Mouse (Mus musculus) erythroid progenitor cell, adult 5-6 weeks (primary cell): ENCODE results near the gene March9. TPM values are rescaled to one million over a fixed set of nuclear protein-coding genes. Genes with fewer than 3 reads are reported as not detected.

Source experiments
- ATAC-seq: replicated peaks from 2 replicates; pipeline ENCODE4 v1.8.0; 2016; ENCODE audit warnings: moderate number of reproducible peaks, mild to moderate bottlenecking, moderate TSS enrichment, inconsistent platforms; ENCODE audit not compliant: poor library complexity, low FRiP score, severe bottlenecking
- total RNA-seq, 2 experiments: library from RNA; stranded (forward) in 1 of 2; stranded (reverse) in 1 of 2; fragments of 150-400 nt in 1 of 2; fragments of 186-747, 209-891 nt in 1 of 2; gene quantifications; 2 replicates each; pipeline versions ENCODE4 v1.2.3 to v1.2.4; 2015 to 2017; ENCODE audit warnings: low replicate concordance in 2 of 2

The March9 gene
- total RNA-seq, 2 experiments from 2014 or later = not detected

DNA sequence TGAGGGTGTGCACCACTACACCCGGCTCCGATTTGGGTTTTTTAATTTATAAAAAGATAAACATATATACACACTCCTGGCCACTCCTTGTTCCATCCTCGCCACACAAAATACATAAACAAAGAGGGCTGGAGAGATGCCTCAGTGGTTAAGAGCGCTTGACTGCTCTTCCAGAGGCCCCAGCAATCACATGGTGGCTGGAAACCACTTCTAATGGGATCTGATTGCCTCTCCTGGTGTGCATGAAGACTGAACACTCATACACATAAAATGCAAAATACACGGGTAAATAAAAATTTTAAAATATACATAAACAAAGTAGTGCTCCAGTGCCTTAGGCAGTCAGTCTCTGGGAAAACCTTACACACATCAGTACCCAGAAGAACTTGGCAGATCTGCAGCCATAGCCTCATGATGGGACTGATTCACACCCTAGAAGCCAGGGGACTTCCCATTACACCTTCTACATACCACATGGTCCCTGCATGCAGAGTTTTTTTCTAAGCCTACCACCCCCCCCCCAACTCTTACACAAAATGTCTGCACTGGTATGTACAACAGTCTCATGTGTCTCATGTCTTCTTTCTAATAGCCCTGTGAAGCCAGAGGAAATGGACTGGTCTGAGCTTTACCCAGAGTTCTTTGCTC lies 17.4 kb downstream of the March9 start:
- no peak for ATAC-seq

DNA sequence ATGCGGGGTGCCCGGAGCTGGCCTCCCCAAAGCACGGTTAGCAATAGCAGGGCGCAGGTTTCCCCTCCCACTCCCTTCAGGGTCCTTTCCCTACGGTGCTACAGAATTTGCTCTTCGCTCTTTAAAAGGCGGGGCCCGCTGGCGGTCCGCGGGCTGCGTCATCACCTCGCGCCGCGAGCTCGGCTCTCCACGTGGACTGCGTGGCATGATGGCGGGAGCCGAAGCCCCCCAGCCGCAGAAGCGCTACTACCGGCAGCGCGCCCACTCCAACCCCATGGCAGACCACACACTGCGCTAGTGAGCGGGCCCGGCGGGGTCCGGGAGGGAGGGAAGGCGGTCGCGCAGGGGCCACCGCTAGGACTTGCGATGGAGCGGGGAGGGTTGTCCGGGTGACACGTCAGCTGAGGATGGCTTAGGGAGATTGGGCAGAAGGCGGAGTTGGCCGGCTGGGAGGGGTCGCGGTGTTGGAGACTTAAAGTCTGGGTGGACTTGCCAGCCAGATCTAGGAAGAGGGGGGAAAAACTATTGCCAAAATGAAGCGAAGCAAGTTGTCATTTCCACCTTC lies 18.1 kb downstream of the March9 start:
- peak; percentile 53 for ATAC-seq

DNA sequence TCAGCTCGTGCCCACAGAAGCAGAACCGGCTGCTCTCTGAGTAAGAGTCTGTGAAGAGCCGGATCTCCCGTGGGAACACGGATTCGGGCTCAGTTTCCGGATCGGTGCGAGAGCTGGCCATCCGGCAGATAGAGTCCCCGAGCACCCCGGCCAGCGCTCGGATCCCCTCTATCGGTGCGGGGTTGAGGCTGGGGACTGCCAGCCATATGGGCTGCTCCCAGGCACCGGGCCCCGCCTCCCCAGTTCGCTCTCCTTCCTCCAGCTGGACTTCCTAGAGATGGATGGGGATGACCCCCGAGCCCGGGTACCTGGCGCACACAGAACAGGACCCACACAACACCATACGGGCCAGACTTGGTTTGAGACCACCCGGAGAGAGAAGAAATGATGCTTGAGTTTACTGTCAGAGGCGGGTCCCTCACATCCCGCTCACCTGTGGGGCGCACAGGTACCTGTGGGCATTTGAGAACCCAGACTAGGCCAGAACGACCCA lies 18.7 kb downstream of the March9 start, which contains the start of the genes Mettl1 and Eef1akmt3:
Mettl1 (plus strand) TSS at position 141 of the 493 bp plus-strand sequence.
Eef1akmt3 (minus strand) TSS at position 240 of the 493 bp plus-strand sequence.
- ATAC-seq = no peak

DNA sequence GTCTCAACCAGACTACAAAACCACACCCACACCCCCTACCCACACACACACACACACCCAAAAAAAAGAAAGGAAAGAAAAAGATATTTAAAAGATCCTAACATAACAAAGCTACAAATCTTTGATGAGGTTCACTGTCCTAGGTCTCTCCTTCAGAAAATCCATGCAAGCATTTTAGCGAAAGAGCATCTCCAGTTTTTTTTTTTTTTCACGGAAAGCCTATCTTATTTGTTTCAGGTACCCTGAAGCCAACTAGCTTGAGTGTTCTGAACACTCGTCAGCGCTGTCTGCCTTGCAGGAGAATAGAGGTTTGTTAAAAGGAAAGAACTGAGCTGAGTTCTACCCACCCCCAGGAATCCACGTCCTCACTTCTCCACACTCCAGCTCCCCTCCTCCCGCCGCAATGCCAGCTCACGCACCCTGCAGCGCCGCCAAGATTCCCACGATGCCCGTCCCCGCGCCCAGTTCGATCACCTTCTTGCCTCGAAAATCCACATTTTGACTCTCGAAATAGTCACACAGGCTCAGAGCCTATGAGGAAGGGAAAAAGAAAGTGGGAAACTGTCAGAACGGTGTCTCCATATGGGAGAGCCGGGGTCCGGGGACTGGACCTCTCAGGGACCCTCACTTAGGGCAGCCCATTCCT lies 19.3 kb downstream of the March9 start:
- no peak for ATAC-seq

DNA sequence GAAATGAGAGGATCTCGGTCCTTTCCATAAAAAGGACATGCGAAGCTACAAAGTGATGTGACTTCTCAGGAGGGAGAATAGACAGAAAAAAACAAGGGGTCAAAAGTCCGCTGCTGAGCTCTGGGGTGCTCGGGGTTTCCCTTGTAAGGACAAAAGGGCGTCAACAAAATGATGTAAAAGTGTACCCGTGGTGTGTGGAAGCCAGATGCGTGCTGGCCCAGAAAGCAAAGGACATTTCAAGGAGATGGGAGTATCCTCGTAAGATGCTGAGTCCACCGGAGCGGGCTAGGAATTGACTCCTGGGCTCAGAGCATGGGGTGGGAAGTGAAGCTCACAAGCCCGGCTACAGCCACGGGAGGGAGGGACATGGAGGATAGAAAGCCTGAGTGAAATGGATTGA lies 22.3 kb downstream of the March9 start:
- ATAC-seq = no peak

DNA sequence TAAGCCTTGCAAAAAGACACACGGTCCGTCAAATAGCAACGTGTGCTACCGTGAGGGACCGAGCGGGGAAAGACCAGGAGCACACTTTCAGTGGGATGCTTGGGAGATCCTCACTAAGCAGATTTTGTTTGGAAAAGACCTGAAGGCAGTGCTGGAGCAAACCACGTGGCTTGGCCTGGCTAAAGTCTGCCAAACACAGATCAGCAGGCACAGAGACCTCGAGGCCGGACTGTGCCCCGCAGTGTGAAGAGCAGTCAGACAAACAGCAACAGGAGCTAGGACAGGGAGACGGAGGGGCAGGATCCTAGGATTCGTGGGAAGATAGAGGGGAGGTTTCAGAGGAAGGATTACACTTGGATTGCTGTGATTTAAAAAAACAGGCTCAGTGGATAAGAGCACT lies 23.7 kb downstream of the March9 start:
- no peak for ATAC-seq

DNA sequence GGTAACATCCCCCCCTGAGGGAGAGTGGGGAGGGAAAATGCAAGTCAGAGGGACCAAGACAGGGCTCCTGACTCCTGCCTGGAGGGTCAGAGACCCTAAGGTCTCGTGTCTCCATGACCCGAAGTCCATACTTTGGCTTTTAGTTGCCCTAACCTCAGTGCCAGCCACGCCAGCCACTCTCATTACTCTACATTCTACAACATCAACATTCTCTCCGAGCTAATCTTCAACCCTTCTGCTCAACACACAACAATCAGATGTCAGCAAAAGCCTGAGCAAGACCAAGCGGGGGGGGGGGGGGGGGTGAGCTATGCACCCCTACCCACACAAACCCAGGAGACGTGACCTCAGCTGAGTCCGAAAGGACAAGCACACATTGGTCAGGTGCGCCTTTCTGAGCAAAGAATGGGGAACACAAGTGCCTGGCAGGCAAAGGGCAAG lies 26.7 kb downstream of the March9 start:
- no peak for ATAC-seq

DNA sequence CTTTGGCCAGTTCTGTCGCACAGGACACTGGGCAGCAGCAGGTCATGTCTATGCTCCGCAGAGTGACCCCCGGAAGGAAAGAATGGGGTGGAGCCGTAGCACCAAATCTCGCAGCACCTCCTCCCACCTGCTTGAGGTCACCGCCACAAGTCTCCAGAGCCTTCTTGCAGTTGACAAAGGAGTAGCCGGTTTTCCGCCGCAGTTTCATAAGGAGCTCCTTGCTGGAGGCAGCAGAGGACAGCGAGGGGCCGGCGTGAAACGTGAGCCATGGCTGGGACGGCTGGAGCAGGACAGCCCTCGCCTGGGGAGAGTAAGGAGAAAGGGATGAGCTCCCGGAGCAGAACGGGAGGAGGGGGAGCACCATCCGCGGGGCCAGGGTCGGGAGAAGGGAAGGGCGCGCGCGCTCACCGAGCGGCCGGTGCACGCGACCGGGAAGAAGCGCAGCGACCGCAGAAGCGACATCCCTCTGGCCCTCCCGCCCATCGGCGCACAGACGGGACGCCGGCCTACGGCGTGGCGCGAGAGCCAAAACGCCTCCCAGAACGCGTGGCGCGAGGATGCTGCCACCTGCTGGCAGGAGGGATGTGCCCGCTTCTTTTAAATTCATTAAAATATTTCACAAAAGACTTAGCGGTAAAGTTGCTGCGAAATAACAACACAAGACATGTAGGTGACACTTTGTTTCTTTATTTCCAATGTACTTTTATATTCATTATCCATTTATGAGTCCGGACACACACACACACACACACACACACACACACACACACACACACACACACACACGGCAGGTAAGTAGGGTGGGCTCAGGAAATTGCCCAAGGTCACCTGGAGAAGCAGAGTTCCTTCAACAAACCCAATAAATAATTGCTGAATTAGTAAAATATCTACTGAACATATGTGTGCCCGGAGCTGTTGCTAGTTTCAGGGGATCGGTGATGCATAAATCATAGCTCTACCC lies 29.4 kb downstream of the March9 start, which contains the start of gene Tsfm:
Tsfm (minus strand) TSS at position 505 of the 961 bp plus-strand sequence.
- peak; percentile 99 for ATAC-seq

DNA sequence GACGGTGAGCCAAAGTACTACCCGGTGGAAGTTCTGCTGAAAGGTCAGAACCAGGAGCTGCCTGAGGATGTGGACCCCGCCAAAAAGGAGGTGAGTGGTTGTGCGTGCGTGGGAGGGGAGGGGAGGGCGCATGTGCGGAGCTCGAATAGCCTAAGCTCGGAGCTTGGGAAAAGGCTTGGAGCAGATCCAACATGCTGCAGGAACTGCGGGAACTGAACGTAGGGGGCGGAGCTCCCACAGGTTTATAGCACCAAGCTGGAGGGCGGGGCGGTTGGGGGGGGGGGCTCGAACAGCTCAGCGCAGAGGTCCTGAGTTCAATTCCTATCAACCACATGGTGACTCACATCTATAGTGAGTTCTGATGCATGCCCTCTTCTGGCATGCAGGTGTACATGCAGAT lies 41.6 kb downstream of the March9 start:
- ATAC-seq = no peak

DNA sequence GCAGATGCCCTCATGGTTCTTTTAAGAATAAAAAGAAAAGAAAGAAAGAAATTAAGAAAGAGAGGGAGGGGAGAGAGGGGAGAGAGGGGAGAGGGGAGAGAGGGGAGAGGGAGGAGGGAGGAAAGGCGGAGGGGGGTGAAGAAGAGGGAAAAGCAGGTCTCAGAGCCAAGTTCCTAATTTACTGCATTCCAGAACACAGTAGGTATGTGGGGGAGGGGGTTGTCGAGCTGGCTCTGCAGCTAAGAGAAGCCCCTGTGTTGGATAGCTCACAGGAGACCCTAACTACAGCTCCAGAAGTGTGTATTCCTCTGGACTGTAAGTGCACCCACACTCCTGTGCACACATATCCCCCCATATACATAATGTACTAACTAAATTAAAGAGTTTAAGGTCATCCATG lies 42.9 kb downstream of the March9 start:
- no peak for ATAC-seq

DNA sequence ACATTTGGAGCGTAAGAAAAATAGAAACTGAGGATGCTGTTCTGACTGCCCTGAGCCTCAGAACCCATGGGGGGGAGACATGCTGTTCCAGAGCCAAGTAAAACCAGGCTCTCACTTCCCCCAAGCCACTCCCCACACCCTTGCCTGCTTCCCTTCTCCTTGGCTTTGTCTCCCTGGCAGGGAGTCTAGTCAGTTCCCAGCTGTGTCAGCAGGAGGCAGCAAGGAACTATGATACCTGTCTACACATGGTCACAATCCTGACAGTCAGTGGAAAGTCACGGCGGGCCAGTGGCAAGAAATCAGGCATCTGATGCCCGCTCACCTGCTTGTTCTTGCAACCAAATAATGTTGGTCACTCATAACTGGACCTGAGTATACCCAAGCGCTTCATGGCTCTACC lies 43.5 kb downstream of the March9 start:
- no peak for ATAC-seq

Other genes with a start within 250 kb of the March9 start
- gene Atp23, start 158.8 kb downstream of the March9 start, total RNA-seq (2015; ENCODE audit: low replicate concordance) = 3.6 TPM in 1 of 2 replicates, not detected in the other
- 0.51 and 1.7 TPM in 2 replicates for gene Atp23, start 158.8 kb downstream of the March9 start, total RNA-seq (2017; ENCODE audit: low replicate concordance)
- gene Ctdsp2, start 81.5 kb downstream of the March9 start, total RNA-seq (2015; ENCODE audit: low replicate concordance) = 18.0 and 19.7 TPM in 2 replicates
- 8.5 and 10.3 TPM in 2 replicates for gene Ctdsp2, start 81.5 kb downstream of the March9 start, total RNA-seq (2017; ENCODE audit: low replicate concordance)
- gene Avil, start 59.5 kb downstream of the March9 start, total RNA-seq (2015; ENCODE audit: low replicate concordance) = not detected in 2 replicates
- gene Avil, start 59.5 kb downstream of the March9 start, total RNA-seq (2017; ENCODE audit: low replicate concordance) = not detected in 2 replicates
- gene Tsfm, start 29.3 kb downstream of the March9 start, total RNA-seq (2015; ENCODE audit: low replicate concordance) = 12.6 and 14.4 TPM in 2 replicates
- gene Tsfm, start 29.3 kb downstream of the March9 start, total RNA-seq (2017; ENCODE audit: low replicate concordance) = 4.2 and 6.5 TPM in 2 replicates
- 3.4 and 6.5 TPM in 2 replicates for gene Mettl1, start 18.8 kb downstream of the March9 start, total RNA-seq (2015; ENCODE audit: low replicate concordance)
- 0.23 and 1.9 TPM in 2 replicates for gene Mettl1, start 18.8 kb downstream of the March9 start, total RNA-seq (2017; ENCODE audit: low replicate concordance)
- gene Eef1akmt3, start 18.7 kb downstream of the March9 start, total RNA-seq (2015; ENCODE audit: low replicate concordance) = not detected in 2 replicates
- not detected in 2 replicates for gene Eef1akmt3, start 18.7 kb downstream of the March9 start, total RNA-seq (2017; ENCODE audit: low replicate concordance)
- not detected in 2 replicates for gene Cyp27b1, start 11.9 kb downstream of the March9 start, total RNA-seq (2015; ENCODE audit: low replicate concordance)
- not detected in 2 replicates for gene Cyp27b1, start 11.9 kb downstream of the March9 start, total RNA-seq (2017; ENCODE audit: low replicate concordance)
- 84.3 and 107 TPM in 2 replicates for gene Cdk4, start 3.4 kb upstream of the March9 start, total RNA-seq (2015; ENCODE audit: low replicate concordance)
- gene Cdk4, start 3.4 kb upstream of the March9 start, total RNA-seq (2017; ENCODE audit: low replicate concordance) = 42.7 and 99.2 TPM in 2 replicates
- 13.0 and 18.0 TPM in 2 replicates for gene Tspan31, start 10.1 kb upstream of the March9 start, total RNA-seq (2015; ENCODE audit: low replicate concordance)
- 6.6 and 8.5 TPM in 2 replicates for gene Tspan31, start 10.1 kb upstream of the March9 start, total RNA-seq (2017; ENCODE audit: low replicate concordance)
- 1.1 and 3.8 TPM in 2 replicates for gene Agap2, start 15.1 kb upstream of the March9 start, total RNA-seq (2015; ENCODE audit: low replicate concordance)
- gene Agap2, start 15.1 kb upstream of the March9 start, total RNA-seq (2017; ENCODE audit: low replicate concordance) = 2.2 and 51.8 TPM in 2 replicates
- gene Os9, start 60.9 kb upstream of the March9 start, total RNA-seq (2015; ENCODE audit: low replicate concordance) = 36.5 and 37.5 TPM in 2 replicates
- 57.2 and 70.0 TPM in 2 replicates for gene Os9, start 60.9 kb upstream of the March9 start, total RNA-seq (2017; ENCODE audit: low replicate concordance)
- 25.2 and 34.2 TPM in 2 replicates for gene B4galnt1, start 105.0 kb upstream of the March9 start, total RNA-seq (2015; ENCODE audit: low replicate concordance)
- 10.7 and 14.0 TPM in 2 replicates for gene B4galnt1, start 105.0 kb upstream of the March9 start, total RNA-seq (2017; ENCODE audit: low replicate concordance)
- not detected in 2 replicates for gene Slc26a10, start 120.5 kb upstream of the March9 start, total RNA-seq (2015; ENCODE audit: low replicate concordance)
- not detected in 2 replicates for gene Slc26a10, start 120.5 kb upstream of the March9 start, total RNA-seq (2017; ENCODE audit: low replicate concordance)
- 0.72 TPM in 1 of 2 replicates, not detected in the other for gene Arhgef25, start 129.9 kb upstream of the March9 start, total RNA-seq (2015; ENCODE audit: low replicate concordance)
- 0.13 and 10.1 TPM in 2 replicates for gene Arhgef25, start 129.9 kb upstream of the March9 start, total RNA-seq (2017; ENCODE audit: low replicate concordance)
- gene Dtx3, start 135.5 kb upstream of the March9 start, total RNA-seq (2015; ENCODE audit: low replicate concordance) = 18.9 and 22.0 TPM in 2 replicates
- 6.3 and 11.9 TPM in 2 replicates for gene Dtx3, start 135.5 kb upstream of the March9 start, total RNA-seq (2017; ENCODE audit: low replicate concordance)
- gene Pip4k2c, start 151.4 kb upstream of the March9 start, total RNA-seq (2015; ENCODE audit: low replicate concordance) = 31.4 and 61.6 TPM in 2 replicates
- 37.8 and 46.2 TPM in 2 replicates for gene Pip4k2c, start 151.4 kb upstream of the March9 start, total RNA-seq (2017; ENCODE audit: low replicate concordance)
- gene Kif5a, start 203.2 kb upstream of the March9 start, total RNA-seq (2015; ENCODE audit: low replicate concordance) = not detected in 2 replicates
- gene Kif5a, start 203.2 kb upstream of the March9 start, total RNA-seq (2017; ENCODE audit: low replicate concordance) = not detected in 2 replicates
- 72.9 and 75.0 TPM in 2 replicates for gene Dctn2, start 206.2 kb upstream of the March9 start, total RNA-seq (2015; ENCODE audit: low replicate concordance)
- gene Dctn2, start 206.2 kb upstream of the March9 start, total RNA-seq (2017; ENCODE audit: low replicate concordance) = 64.0 and 70.5 TPM in 2 replicates
- 55.8 and 69.6 TPM in 2 replicates for gene Mbd6, start 228.8 kb upstream of the March9 start, total RNA-seq (2015; ENCODE audit: low replicate concordance)
- 10.7 and 15.0 TPM in 2 replicates for gene Mbd6, start 228.8 kb upstream of the March9 start, total RNA-seq (2017; ENCODE audit: low replicate concordance)